Mouse (Mus musculus): ENCODE results near the gene Fam209. TPM values are rescaled to one million over a fixed set of nuclear protein-coding genes. Genes with fewer than 3 reads are reported as not detected.

The Fam209 gene
- polyA plus RNA-seq, 1 experiment from 2014 or later, result 0.33 TPM

DNA sequence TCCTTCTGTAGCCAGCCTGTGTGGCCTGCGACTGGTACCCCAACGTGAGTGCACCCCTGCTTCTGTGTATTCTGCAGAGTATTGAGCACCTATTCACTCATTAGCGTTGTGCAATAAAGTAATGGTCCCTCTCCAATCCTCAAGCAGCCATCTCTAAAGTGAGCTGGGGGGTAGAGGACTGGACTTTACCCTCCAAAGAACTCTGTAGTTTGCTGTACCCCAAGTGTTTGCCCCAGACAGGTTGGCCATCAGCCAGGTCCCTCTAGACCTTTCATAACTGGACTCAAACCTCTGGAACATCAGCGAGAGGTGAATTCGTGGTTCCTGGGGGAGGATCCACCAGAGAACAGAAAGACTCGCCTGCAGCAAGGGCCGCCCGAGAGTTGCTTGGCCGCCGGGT lies 19.9 kb upstream of the Fam209 start:
- no peak for DNase-seq (ENCODE audit: low spot score)
- no peak for ATAC-seq (ENCODE audit: low FRiP score, low TSS enrichment)
- Histone ChIP-seq H3K4me3 (ENCODE audit: low read depth, low read length) (no peak overlapping the region), H3K4me2 (replicated peaks; ENCODE audit: low read depth) (no peak overlapping the region), H3K9me3 (ENCODE audit: control insufficient read depth, low read length) (no peaks in the 10 kb centered on the region), H3K27ac (replicated peaks) (no peak overlapping the region), H3K27me3 (ENCODE audit: control insufficient read depth, insufficient read depth, low read length) (no peaks in the 10 kb centered on the region), H3K4me1 (replicated peaks; ENCODE audit: control insufficient read depth, insufficient read depth) (no peaks in the 10 kb centered on the region), H3K9ac (ENCODE audit: low read length) (no peak overlapping the region), H3K36me3 (ENCODE audit: control insufficient read depth, insufficient read depth, low read length) (peaks cover 27% of the 10 kb centered on the region)
- TF ChIP-seq EP300 (optimal IDR thresholded peaks at IDR 0.05) (no peak), CTCF (IDR thresholded peaks at IDR 0.05; ENCODE audit: low read depth) (no peak)
- WGBS, result 91% methylated on average over 10 of the region's 10 CpGs

DNA sequence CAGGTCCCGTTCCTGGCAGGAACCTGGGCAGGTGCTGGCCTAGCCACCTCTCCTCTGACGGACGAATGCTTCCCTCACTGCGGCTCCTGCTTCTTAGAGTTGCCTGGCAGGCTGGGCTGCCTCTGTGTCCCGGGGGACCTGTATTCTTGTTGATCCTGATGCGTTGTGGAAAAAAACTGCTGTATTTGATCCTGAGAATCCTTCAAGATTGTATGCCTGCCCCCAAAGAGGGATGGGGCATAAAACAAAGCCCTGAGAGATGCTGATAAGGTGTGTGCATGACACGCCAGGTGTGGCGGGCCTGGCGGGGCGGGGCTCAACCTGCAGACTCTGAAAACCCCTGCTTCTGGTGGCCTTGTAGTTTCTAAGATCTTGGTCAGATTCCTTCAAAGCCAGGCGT lies 13.8 kb upstream of the Fam209 start, which contains the start of gene Gcnt7:
Gene Gcnt7, minus strand, starts transcription at position 101 of the 400 bp plus-strand sequence.
- Histone ChIP-seq H3K4me1 (replicated peaks; ENCODE audit: control insufficient read depth, insufficient read depth) (no peaks in the 10 kb centered on the region), H3K36me3 (ENCODE audit: control insufficient read depth, insufficient read depth, low read length) (peaks cover 4% of the 10 kb centered on the region), H3K4me3 (ENCODE audit: low read depth, low read length) (no peak within 1 kb of the TSS), H3K9ac (ENCODE audit: low read length) (no peak within 1 kb of the TSS), H3K27me3 (ENCODE audit: control insufficient read depth, insufficient read depth, low read length) (no peaks in the 10 kb centered on the region), H3K27ac (replicated peaks) (no peak within 1 kb of the TSS), H3K9me3 (ENCODE audit: control insufficient read depth, low read length) (no peaks in the 10 kb centered on the region), H3K4me2 (replicated peaks; ENCODE audit: low read depth) (no peak within 1 kb of the TSS)
- DNase-seq (ENCODE audit: low spot score) (no peak), ATAC-seq (ENCODE audit: low FRiP score, low TSS enrichment) (no peak)
- WGBS, result 60% methylated on average over 11 of the region's 11 CpGs
- TF ChIP-seq CTCF (IDR thresholded peaks at IDR 0.05; ENCODE audit: low read depth) (no peak), EP300 (optimal IDR thresholded peaks at IDR 0.05) (no peak)

DNA sequence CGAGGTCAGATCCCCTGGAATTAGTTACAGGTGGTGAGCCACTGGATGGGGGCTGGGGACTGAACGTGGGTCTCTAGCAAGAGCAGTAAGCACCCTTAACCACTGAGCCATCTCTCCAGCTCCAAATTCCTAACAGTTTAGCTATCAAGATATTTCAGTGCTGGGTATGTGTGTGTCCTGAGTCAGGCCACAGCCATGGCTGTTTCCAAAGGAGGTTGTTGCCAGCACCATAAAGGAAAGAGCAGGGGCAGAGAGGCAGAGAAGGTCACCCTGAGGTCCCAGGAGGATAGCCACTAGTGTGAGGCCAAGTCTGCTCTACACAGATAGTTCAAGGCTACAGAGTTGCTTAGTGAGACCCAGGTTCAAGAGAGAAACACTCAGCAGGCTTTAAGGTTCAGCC lies 11.7 kb upstream of the Fam209 start:
- DNase-seq (ENCODE audit: low spot score) (no peak), ATAC-seq (ENCODE audit: low FRiP score, low TSS enrichment) (no peak)
- Histone ChIP-seq H3K27ac (replicated peaks) (no peak overlapping the region), H3K27me3 (ENCODE audit: control insufficient read depth, insufficient read depth, low read length) (no peaks in the 10 kb centered on the region), H3K9me3 (ENCODE audit: control insufficient read depth, low read length) (no peaks in the 10 kb centered on the region), H3K4me2 (replicated peaks; ENCODE audit: low read depth) (no peak overlapping the region), H3K9ac (ENCODE audit: low read length) (no peak overlapping the region), H3K4me1 (replicated peaks; ENCODE audit: control insufficient read depth, insufficient read depth) (no peaks in the 10 kb centered on the region), H3K36me3 (ENCODE audit: control insufficient read depth, insufficient read depth, low read length) (peaks cover 7% of the 10 kb centered on the region), H3K4me3 (ENCODE audit: low read depth, low read length) (no peak overlapping the region)
- no peak for TF ChIP-seq CTCF (IDR thresholded peaks at IDR 0.05; ENCODE audit: low read depth)
- no peak for TF ChIP-seq EP300 (optimal IDR thresholded peaks at IDR 0.05)
- 81% methylated on average over 2 of the region's 2 CpGs for WGBS

DNA sequence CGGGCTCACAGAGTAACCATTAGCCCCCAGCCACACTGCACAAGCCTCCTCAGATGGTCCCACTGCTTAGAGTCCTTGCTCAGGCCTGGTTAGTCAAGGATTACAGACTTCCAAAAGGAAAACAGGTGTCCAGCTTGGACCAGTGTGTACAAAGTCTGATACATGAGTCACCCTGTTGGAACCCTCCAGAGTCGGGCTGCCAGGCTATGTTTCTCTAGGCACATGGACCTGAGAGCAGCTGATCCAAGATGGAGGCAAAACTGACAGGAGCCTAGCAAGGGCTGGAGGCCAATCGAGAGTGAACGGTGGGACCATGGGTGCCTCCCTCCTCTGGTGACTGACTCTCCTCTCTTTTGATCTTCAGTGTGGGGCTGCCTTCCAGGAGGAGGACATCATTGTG lies 9.5 kb upstream of the Fam209 start:
- no peak for DNase-seq (ENCODE audit: low spot score)
- no peak for TF ChIP-seq CTCF (IDR thresholded peaks at IDR 0.05; ENCODE audit: low read depth)
- no peak for TF ChIP-seq EP300 (optimal IDR thresholded peaks at IDR 0.05)
- H3K4me3 ChIP-seq (ENCODE audit: low read depth, low read length), result no peak overlapping the region
- no peaks in the 10 kb centered on the region for H3K4me1 ChIP-seq (replicated peaks; ENCODE audit: control insufficient read depth, insufficient read depth)
- 82% methylated on average over 4 of the region's 4 CpGs for WGBS
- H3K27ac ChIP-seq (replicated peaks), result no peak overlapping the region
- no peak for ATAC-seq (ENCODE audit: low FRiP score, low TSS enrichment)
- no peaks in the 10 kb centered on the region for H3K9me3 ChIP-seq (ENCODE audit: control insufficient read depth, low read length)
- H3K4me2 ChIP-seq (replicated peaks; ENCODE audit: low read depth), result no peak overlapping the region
- H3K9ac ChIP-seq (ENCODE audit: low read length), result no peak overlapping the region
- peaks cover 12% of the 10 kb centered on the region for H3K36me3 ChIP-seq (ENCODE audit: control insufficient read depth, insufficient read depth, low read length)
- H3K27me3 ChIP-seq (ENCODE audit: control insufficient read depth, insufficient read depth, low read length), result no peaks in the 10 kb centered on the region

DNA sequence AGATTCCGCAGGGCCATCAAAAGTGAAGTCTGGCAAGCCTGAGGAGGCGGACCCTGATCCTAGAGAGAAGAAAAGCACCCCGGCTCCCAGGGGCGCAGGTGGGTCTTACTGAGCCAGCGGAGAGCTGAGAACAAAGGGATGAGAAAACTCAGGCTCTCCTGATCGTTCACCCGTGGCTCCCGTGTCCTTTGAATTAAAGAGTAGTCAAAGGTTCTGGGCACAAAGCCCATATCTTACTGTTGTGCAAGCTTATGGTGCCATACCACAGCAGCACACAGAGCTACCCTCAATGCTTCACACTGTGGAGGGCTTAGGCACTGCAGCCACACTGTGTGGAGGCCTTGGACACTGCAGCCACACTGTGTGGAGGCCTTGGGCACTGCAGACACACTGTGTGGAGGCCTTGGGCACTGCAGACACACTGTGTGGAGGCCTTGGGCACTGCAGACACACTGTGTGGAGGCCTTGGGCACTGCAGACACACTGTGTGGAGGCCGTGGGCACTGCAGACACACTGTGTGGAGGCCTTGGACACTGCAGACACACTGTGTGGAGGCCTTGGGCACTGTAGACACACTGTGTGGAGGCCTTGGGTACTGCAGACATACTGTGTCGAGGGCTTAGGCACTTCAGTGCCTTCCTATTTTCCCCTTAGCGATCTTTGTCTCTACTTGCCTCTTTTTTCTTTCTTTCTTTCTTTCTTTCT lies 5.7 kb upstream of the Fam209 start:
- Histone ChIP-seq H3K4me3 (ENCODE audit: low read depth, low read length) (no peak overlapping the region), H3K36me3 (ENCODE audit: control insufficient read depth, insufficient read depth, low read length) (peaks cover 21% of the 10 kb centered on the region), H3K4me1 (replicated peaks; ENCODE audit: control insufficient read depth, insufficient read depth) (no peaks in the 10 kb centered on the region), H3K9ac (ENCODE audit: low read length) (no peak overlapping the region), H3K4me2 (replicated peaks; ENCODE audit: low read depth) (no peak overlapping the region), H3K27me3 (ENCODE audit: control insufficient read depth, insufficient read depth, low read length) (no peaks in the 10 kb centered on the region), H3K9me3 (ENCODE audit: control insufficient read depth, low read length) (no peaks in the 10 kb centered on the region), H3K27ac (replicated peaks) (no peak overlapping the region)
- DNase-seq (ENCODE audit: low spot score), result no peak
- no peak for TF ChIP-seq CTCF (IDR thresholded peaks at IDR 0.05; ENCODE audit: low read depth)
- no peak for TF ChIP-seq EP300 (optimal IDR thresholded peaks at IDR 0.05)
- ATAC-seq (ENCODE audit: low FRiP score, low TSS enrichment), result no peak
- 89% methylated on average over 11 of the region's 11 CpGs for WGBS

DNA sequence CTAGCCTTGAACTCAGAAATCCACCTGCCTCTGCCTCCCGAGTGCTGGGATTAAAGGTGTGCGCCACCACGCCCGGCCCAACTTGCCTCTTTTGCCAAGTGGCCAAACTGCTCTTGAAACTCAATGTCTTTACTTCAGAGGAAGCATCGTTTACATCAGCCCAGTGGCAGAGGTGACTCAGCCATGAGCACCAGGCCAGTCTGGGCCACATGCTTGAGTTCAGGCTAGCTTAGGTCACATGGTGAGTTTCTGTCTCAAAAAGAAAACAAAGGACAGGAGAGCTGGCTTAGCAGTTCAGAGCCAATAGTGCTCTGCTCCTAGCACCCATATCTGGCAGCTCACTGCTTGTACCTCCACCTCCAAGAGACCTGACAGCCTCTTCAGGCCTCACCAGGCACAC lies 5.1 kb upstream of the Fam209 start:
- ATAC-seq (ENCODE audit: low FRiP score, low TSS enrichment) (no peak), DNase-seq (ENCODE audit: low spot score) (no peak)
- H3K27me3 ChIP-seq (ENCODE audit: control insufficient read depth, insufficient read depth, low read length), result no peaks in the 10 kb centered on the region
- H3K4me2 ChIP-seq (replicated peaks; ENCODE audit: low read depth), result no peak overlapping the region
- no peak overlapping the region for H3K4me3 ChIP-seq (ENCODE audit: low read depth, low read length)
- no peaks in the 10 kb centered on the region for H3K4me1 ChIP-seq (replicated peaks; ENCODE audit: control insufficient read depth, insufficient read depth)
- no peaks in the 10 kb centered on the region for H3K9me3 ChIP-seq (ENCODE audit: control insufficient read depth, low read length)
- TF ChIP-seq CTCF (IDR thresholded peaks at IDR 0.05; ENCODE audit: low read depth) (no peak), EP300 (optimal IDR thresholded peaks at IDR 0.05) (no peak)
- H3K36me3 ChIP-seq (ENCODE audit: control insufficient read depth, insufficient read depth, low read length), result peaks cover 21% of the 10 kb centered on the region
- H3K27ac ChIP-seq (replicated peaks), result no peak overlapping the region
- 86% methylated on average over 5 of the region's 5 CpGs for WGBS
- H3K9ac ChIP-seq (ENCODE audit: low read length), result no peak overlapping the region
